Mouse (Mus musculus) adrenal gland, postnatal 36 days (tissue): Measurements from ENCODE around the gene Olfr1265. TPM values are rescaled to one million over a fixed set of nuclear protein-coding genes. Genes with fewer than 3 reads are reported as not detected.

Experiments used
- DNase-seq, 2 experiments: peaks; one replicate each; pipeline ENCODE4 v3.0.0; 2021; ENCODE audit warnings: mixed read lengths in 1 of 2
- long read RNA-seq, 2 experiments: library from polyadenylated mRNA; stranded (forward); transcript quantifications; one replicate each; pipeline ENCODE4 v2.0.0; 2021; ENCODE audit warnings: borderline sequencing depth in 2 of 2
- total RNA-seq, 2 experiments: library from RNA; stranded (reverse); gene quantifications; 2 replicates each; pipeline ENCODE4 v1.2.3; 2021

Gene Olfr1265
- total RNA-seq, result not detected
- long read RNA-seq, experiment 1, result 0 reads
- long read RNA-seq, experiment 2, result 0 reads

- no peak for DNase-seq
Measured at GRCm38 (mm10) chr2:90035037-90035436, at the start of gene Olfr1265. Olfr1265 (plus strand) TSS chr2:90035337.

DNA sequence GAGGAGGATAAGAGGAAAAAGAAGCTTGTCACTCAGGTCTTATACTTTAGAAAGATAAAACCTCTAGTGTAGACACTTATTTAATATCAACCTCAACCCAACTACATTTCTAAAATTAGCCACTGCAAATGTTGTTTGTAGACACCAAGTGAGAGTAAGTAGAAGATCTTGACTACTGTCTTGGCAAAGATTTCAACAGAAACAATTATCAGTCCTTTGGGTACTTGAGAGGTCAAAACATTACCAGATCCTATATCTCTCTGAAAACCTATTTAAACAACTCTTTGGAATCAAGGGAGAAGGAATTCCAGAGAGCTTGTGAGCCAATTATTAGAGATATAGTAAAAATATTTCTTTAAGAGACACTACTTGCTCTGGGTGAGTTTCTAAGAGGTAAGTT, 44.2 kb upstream of the Olfr1265 start, which contains the start of gene Olfr1261:
Gene Olfr1261, plus strand, starts transcription at position 301 of the 400 bp plus-strand sequence.
- no peak for DNase-seq

GRCm38 (mm10) chr2:89999845-90000244, 35.3 kb upstream of the Olfr1265 start, which contains the start of gene Olfr1262:
Olfr1262 (plus strand) TSS chr2:90000145.
- no peak for DNase-seq

- no peak for DNase-seq
Measured at GRCm38 (mm10) chr2:90011831-90012230, 23.3 kb upstream of the Olfr1265 start, which contains the start of gene Olfr1263. Olfr1263 (plus strand) TSS chr2:90012131.

GRCm38 (mm10) chr2:90025477-90025876, 9.7 kb upstream of the Olfr1265 start, which contains the start of gene Olfr1264:
Olfr1264 (minus strand) TSS chr2:90025577.
- no peak for DNase-seq

- no peak for DNase-seq
Measured at GRCm38 (mm10) chr2:90063494-90063893, 28.4 kb downstream of the Olfr1265 start, which contains the start of gene Olfr140. Olfr140 (minus strand) TSS chr2:90063594.

DNA sequence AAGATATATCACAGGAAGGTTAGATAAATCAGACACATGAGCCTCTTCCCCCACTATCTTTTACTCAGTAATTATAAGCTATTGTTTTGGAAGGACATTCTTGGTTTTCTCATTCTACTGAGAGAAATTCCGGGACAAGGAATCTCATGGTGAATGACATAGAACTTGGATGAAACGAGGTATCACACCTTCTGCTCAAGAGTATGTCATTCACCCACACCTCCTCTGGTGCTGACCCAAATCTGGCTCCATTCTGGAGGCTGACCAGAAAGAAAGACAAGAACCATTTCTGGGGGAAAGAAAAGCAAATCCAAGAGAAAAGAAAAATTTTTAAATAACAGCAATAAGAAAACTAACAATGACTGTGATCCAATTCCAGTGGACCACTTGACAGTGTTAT, 34.9 kb downstream of the Olfr1265 start:
- DNase-seq, result no peak

Other genes with a start within 250 kb of the Olfr1265 start
- gene Olfr1254, start 241.7 kb upstream of the Olfr1265 start, total RNA-seq, result not detected
- not detected for gene Olfr1255, start 223.3 kb upstream of the Olfr1265 start, total RNA-seq
- not detected for gene Olfr1256, start 193.8 kb upstream of the Olfr1265 start, total RNA-seq
- not detected for gene Olfr48, start 187.1 kb upstream of the Olfr1265 start, total RNA-seq
- not detected for gene Olfr1257, start 156.9 kb upstream of the Olfr1265 start, total RNA-seq
- gene Olfr1258, start 108.0 kb upstream of the Olfr1265 start, total RNA-seq, result not detected
- not detected for gene Olfr1259, start 86.7 kb upstream of the Olfr1265 start, total RNA-seq
- gene Olfr1260, start 61.0 kb upstream of the Olfr1265 start, total RNA-seq, result not detected
- not detected for gene Olfr1261, start 44.1 kb upstream of the Olfr1265 start, total RNA-seq
- gene Olfr1262, start 35.2 kb upstream of the Olfr1265 start, total RNA-seq, result not detected
- gene Olfr1263, start 23.2 kb upstream of the Olfr1265 start, total RNA-seq, result not detected
- not detected for gene Olfr1264, start 9.8 kb upstream of the Olfr1265 start, total RNA-seq
- gene Olfr140, start 28.3 kb downstream of the Olfr1265 start, total RNA-seq, result not detected
- gene Olfr1269, start 86.1 kb downstream of the Olfr1265 start, total RNA-seq, result not detected
- gene Olfr32, start 107.0 kb downstream of the Olfr1265 start, total RNA-seq, result not detected
- not detected for gene Olfr1270, start 117.8 kb downstream of the Olfr1265 start, total RNA-seq
- gene Olfr1506, start 189.2 kb downstream of the Olfr1265 start, total RNA-seq, result not detected
- not detected for gene Olfr142, start 222.3 kb downstream of the Olfr1265 start, total RNA-seq
- gene Olfr1271, start 235.7 kb downstream of the Olfr1265 start, total RNA-seq, result not detected